Mouse (Mus musculus): Measurements from ENCODE around the gene Acaca. TPM values are rescaled to one million over a fixed set of nuclear protein-coding genes. Genes with fewer than 3 reads are reported as not detected.

Gene Acaca
- polyA plus RNA-seq, 1 experiment, result 38.5 TPM

- TF ChIP-seq POLR2A (IDR thresholded peaks at IDR 0.05; ENCODE audit: low read depth, low read length), result no peak
- peak; percentile 72 for TF ChIP-seq CTCF (conservative IDR thresholded peaks at IDR 0.05; ENCODE audit: insufficient read depth, insufficient read length, low read depth, low read length)
- Histone ChIP-seq H3K4me3 (ENCODE audit: insufficient read depth, low read depth, low read length) (no peak overlapping the region), H3K27me3 (replicated peaks; ENCODE audit: control insufficient read depth, insufficient read depth, low read length) (no peaks in the 10 kb centered on the region; the same call in 1 of the 2 replicates), H3K36me3 (ENCODE audit: control insufficient read depth, insufficient read depth, low read length) (no peaks in the 10 kb centered on the region), H3K27ac (ENCODE audit: insufficient read depth, low read depth, low read length) (no peak overlapping the region), H3K4me1 (ENCODE audit: control insufficient read depth, insufficient read depth, low read length) (no peaks in the 10 kb centered on the region)
- DNase-seq, result peak; percentile 66
- 16% methylated on average over 7 of the region's 7 CpGs for WGBS
Observed at GRCm38 (mm10) chr11:84168701-84169288, 39.3 kb downstream of the Acaca start.

- H3K27me3 ChIP-seq (replicated peaks; ENCODE audit: control insufficient read depth, insufficient read depth, low read length), result no peaks in the 10 kb centered on the region
- no peaks in the 10 kb centered on the region for H3K4me1 ChIP-seq (ENCODE audit: control insufficient read depth, insufficient read depth, low read length)
- no peak for DNase-seq
- H3K36me3 ChIP-seq (ENCODE audit: control insufficient read depth, insufficient read depth, low read length), result no peaks in the 10 kb centered on the region
- H3K27ac ChIP-seq (ENCODE audit: insufficient read depth, low read depth, low read length), result no peak overlapping the region
- no peak overlapping the region for H3K4me3 ChIP-seq (ENCODE audit: insufficient read depth, low read depth, low read length)
- TF ChIP-seq CTCF (conservative IDR thresholded peaks at IDR 0.05; ENCODE audit: insufficient read depth, insufficient read length, low read depth, low read length) (no peak), POLR2A (IDR thresholded peaks at IDR 0.05; ENCODE audit: low read depth, low read length) (no peak)
- 81% methylated on average over 11 of the region's 11 CpGs for WGBS
Observed at GRCm38 (mm10) chr11:84172539-84173435, 43.3 kb downstream of the Acaca start.

GRCm38 (mm10) chr11:84178571-84178970, 49.1 kb downstream of the Acaca start:
- H3K27ac ChIP-seq (ENCODE audit: insufficient read depth, low read depth, low read length), result no peak overlapping the region
- H3K4me3 ChIP-seq (ENCODE audit: insufficient read depth, low read depth, low read length), result no peak overlapping the region
- WGBS, result 32% methylated on average over 4 of the region's 4 CpGs
- H3K4me1 ChIP-seq (ENCODE audit: control insufficient read depth, insufficient read depth, low read length), result peaks cover 3% of the 10 kb centered on the region; the same call in 1 of the 2 replicates
- DNase-seq, result no peak
- no peaks in the 10 kb centered on the region for H3K27me3 ChIP-seq (replicated peaks; ENCODE audit: control insufficient read depth, insufficient read depth, low read length)
- no peaks in the 10 kb centered on the region for H3K36me3 ChIP-seq (ENCODE audit: control insufficient read depth, insufficient read depth, low read length)
- TF ChIP-seq POLR2A (IDR thresholded peaks at IDR 0.05; ENCODE audit: low read depth, low read length) (no peak), CTCF (conservative IDR thresholded peaks at IDR 0.05; ENCODE audit: insufficient read depth, insufficient read length, low read depth, low read length) (no peak)

- Histone ChIP-seq H3K27me3 (replicated peaks; ENCODE audit: control insufficient read depth, insufficient read depth, low read length) (no peaks in the 10 kb centered on the region), H3K4me1 (ENCODE audit: control insufficient read depth, insufficient read depth, low read length) (peaks cover 3% of the 10 kb centered on the region; the same call in 1 of the 2 replicates), H3K36me3 (ENCODE audit: control insufficient read depth, insufficient read depth, low read length) (no peaks in the 10 kb centered on the region), H3K4me3 (ENCODE audit: insufficient read depth, low read depth, low read length) (peak overlapping the region; percentile 58), H3K27ac (ENCODE audit: insufficient read depth, low read depth, low read length) (peak overlapping the region; percentile 24)
- TF ChIP-seq POLR2A (IDR thresholded peaks at IDR 0.05; ENCODE audit: low read depth, low read length) (no peak), CTCF (conservative IDR thresholded peaks at IDR 0.05; ENCODE audit: insufficient read depth, insufficient read length, low read depth, low read length) (peak; percentile 68)
- under 1% methylated on average over 76 of the region's 85 CpGs for WGBS
- DNase-seq, result peak; percentile 99
Observed at GRCm38 (mm10) chr11:84179226-84179953, 49.9 kb downstream of the Acaca start.

DNA sequence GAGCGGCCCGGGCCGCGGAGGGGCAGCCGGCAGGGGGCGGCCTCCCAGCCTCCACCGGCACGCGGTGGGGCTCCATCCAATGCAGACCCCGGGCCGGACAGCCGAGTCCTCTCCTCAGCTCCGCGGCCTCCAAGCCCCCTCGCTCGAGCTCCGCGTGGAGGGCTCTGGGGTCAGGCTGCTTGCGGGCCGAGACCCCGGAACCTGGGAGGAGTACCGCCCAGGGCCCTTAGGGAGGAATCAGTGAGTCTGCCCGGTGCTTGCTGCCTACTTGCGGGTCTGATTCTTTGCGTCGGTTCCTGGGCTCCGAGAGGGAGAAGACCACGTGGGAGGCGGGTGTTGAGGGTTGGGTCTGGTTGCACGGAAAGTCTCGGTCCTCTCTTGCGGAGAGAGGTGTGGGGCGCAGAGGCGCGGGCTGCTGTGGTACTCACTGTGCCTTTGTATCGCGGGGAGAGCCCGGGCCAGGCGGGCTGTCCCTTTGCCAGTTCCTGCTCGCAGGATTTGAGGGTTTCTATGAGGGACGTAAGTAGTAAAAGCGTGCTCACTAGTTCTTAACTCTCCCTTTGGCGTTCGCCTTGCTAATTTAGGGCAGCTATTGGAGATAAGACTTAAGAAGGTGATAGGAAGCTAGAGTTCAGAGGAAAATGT, 50.6 kb downstream of the Acaca start:
- no peaks in the 10 kb centered on the region for H3K27me3 ChIP-seq (replicated peaks; ENCODE audit: control insufficient read depth, insufficient read depth, low read length)
- under 1% methylated on average over 44 of the region's 44 CpGs for WGBS
- peak overlapping the region; percentile 58 for H3K4me3 ChIP-seq (ENCODE audit: insufficient read depth, low read depth, low read length)
- peak overlapping the region; percentile 24 for H3K27ac ChIP-seq (ENCODE audit: insufficient read depth, low read depth, low read length)
- peaks cover 3% of the 10 kb centered on the region; the same call in 1 of the 2 replicates for H3K4me1 ChIP-seq (ENCODE audit: control insufficient read depth, insufficient read depth, low read length)
- no peak for TF ChIP-seq POLR2A (IDR thresholded peaks at IDR 0.05; ENCODE audit: low read depth, low read length)
- TF ChIP-seq CTCF (conservative IDR thresholded peaks at IDR 0.05; ENCODE audit: insufficient read depth, insufficient read length, low read depth, low read length), result no peak
- H3K36me3 ChIP-seq (ENCODE audit: control insufficient read depth, insufficient read depth, low read length), result no peaks in the 10 kb centered on the region
- DNase-seq, result peak; percentile 77

DNA sequence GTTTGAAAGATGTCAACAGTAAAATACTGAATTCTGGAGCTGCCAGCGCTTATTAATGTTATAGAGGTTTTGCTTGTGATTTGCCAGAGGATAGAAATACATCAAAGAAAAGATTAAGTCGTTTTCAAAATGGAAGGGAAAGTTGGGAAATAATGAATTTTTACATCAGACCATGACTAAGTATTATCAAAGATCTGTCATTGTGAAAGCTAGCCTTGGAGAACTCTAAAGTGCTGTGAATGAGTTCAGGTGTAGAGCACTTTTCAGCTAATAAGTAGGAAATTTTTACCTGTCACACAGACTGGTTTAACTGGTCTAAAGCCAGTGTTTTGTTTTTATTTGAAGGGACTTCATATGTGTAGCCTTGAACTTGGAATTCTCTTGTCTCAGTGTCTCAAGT, 51.8 kb downstream of the Acaca start:
- no peak overlapping the region for H3K4me3 ChIP-seq (ENCODE audit: insufficient read depth, low read depth, low read length)
- no peak for DNase-seq
- H3K36me3 ChIP-seq (ENCODE audit: control insufficient read depth, insufficient read depth, low read length), result no peaks in the 10 kb centered on the region

More for the DNA sequence above, 51.8 kb downstream of the Acaca start:
- WGBS, result 73% methylated on average over 2 of the region's 2 CpGs
- Histone ChIP-seq H3K27ac (ENCODE audit: insufficient read depth, low read depth, low read length) (no peak overlapping the region), H3K4me1 (ENCODE audit: control insufficient read depth, insufficient read depth, low read length) (peaks cover 3% of the 10 kb centered on the region; the same call in 1 of the 2 replicates), H3K27me3 (replicated peaks; ENCODE audit: control insufficient read depth, insufficient read depth, low read length) (no peaks in the 10 kb centered on the region)
- TF ChIP-seq CTCF (conservative IDR thresholded peaks at IDR 0.05; ENCODE audit: insufficient read depth, insufficient read length, low read depth, low read length), result no peak
- TF ChIP-seq POLR2A (IDR thresholded peaks at IDR 0.05; ENCODE audit: low read depth, low read length), result no peak

All from kidney, adult 2 months (tissue).